Mouse (Mus musculus) C2C12 (cell line): ENCODE measurements at regions not wholly inside any gene's neighbourhood (a gene's known extent, or its start where the extent isn't known, plus 50 kb on each side); places are given as distances from the start of the nearest gene placed in this dataset.

Experiments used
- CTCF ChIP-seq: IDR thresholded peaks from one replicate; pipeline ENCODE4 v1.5.1; 2011; ENCODE audit not compliant: control insufficient read depth, insufficient read depth, insufficient read length
- MAX ChIP-seq: IDR thresholded peaks from one replicate; pipeline ENCODE4 v1.6.1; 2011; ENCODE audit warnings: mild to moderate bottlenecking, control low read depth
- MYOD1 ChIP-seq: IDR thresholded peaks from one replicate; pipeline ENCODE4 v1.6.1; 2011; ENCODE audit warnings: low read depth; ENCODE audit not compliant: control insufficient read depth, insufficient read length

DNA sequence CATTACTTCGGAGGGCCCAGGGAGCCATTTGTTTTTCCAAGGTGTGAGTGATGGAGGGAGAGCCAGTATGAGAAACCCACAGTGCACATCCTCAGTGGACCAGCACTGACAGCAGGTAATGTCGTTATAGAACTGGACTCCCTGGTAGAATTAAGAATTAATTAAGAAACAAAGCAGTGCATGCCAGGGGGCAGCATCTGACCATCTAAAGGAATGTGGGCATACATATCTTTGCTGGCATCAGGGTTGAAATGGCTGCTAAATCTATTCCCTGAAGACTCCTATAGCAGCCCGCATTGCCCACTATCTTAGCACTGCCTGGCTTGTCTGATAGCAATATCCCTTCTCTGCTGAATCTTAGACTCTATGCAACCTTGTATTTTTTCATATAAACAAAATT lies 1076.1 kb upstream of the Gm7489 start:
- TF ChIP-seq CTCF (no peak), MAX (no peak), MYOD1 (no peak)
